Mouse (Mus musculus): ENCODE measurements at regions not wholly inside any gene's neighbourhood (a gene's known extent, or its start where the extent isn't known, plus 50 kb on each side); places are given as distances from the start of the nearest gene placed in this dataset.

- no peak for DNase-seq (ENCODE audit: low spot score in 2 of 2)
These were observed 75.3 kb upstream of the Ywhaq start for GRCm38 (mm10) chr12:21492549-21493291.

GRCm38 (mm10) chr12:21481644-21482043, 64.2 kb upstream of the Ywhaq start:
- DNase-seq (ENCODE audit: low spot score in 2 of 2), result no peak

GRCm38 (mm10) chr12:21480226-21480625, 62.8 kb upstream of the Ywhaq start:
- DNase-seq (ENCODE audit: low spot score in 2 of 2), result no peak

GRCm38 (mm10) chr12:21479251-21479650, 61.8 kb upstream of the Ywhaq start:
- DNase-seq (ENCODE audit: low spot score in 2 of 2), result no peak

- no peak for DNase-seq (ENCODE audit: low spot score in 2 of 2)
These were observed 59.1 kb upstream of the Ywhaq start for GRCm38 (mm10) chr12:21476516-21476915.

GRCm38 (mm10) chr12:21472951-21473710, 55.7 kb upstream of the Ywhaq start:
- DNase-seq (ENCODE audit: low spot score in 2 of 2), result no peak

- peak; percentile 17 to 35 for DNase-seq (ENCODE audit: low spot score in 2 of 2)
These were observed 55.0 kb upstream of the Ywhaq start for GRCm38 (mm10) chr12:21472487-21472886.

GRCm38 (mm10) chr12:21471986-21472385, 54.5 kb upstream of the Ywhaq start:
- DNase-seq (ENCODE audit: low spot score in 2 of 2), result no peak

GRCm38 (mm10) chr12:21470286-21470685, 52.8 kb upstream of the Ywhaq start:
- DNase-seq (ENCODE audit: low spot score in 2 of 2), result no peak

Data from gastrocnemius, postnatal 4 days (tissue).